Mouse (Mus musculus) stomach, adult 2 months (tissue): ENCODE measurements around the gene Col1a2. TPM values are rescaled to one million over a fixed set of nuclear protein-coding genes. Genes with fewer than 3 reads are reported as not detected.

Source experiments
- polyA plus RNA-seq: library from polyadenylated mRNA; depleted of rRNA; stranded (reverse); fragments of >200 nt; gene quantifications from 2 replicates; pipeline ENCODE4 v1.2.3, GENCODE M21; 2012; rRNA removed

Col1a2 gene
- 50.4 and 120 TPM in 2 replicates for polyA plus RNA-seq

GRCm38 (mm10) chr6:4504603-4505131 is at the start of gene Col1a2:
Gene Col1a2, plus strand, starts transcription at chr6:4504814.

Other genes with a start within 250 kb of the Col1a2 start
- 2.7 and 6.1 TPM in 2 replicates for gene Casd1, start 96.0 kb downstream of the Col1a2 start, polyA plus RNA-seq
- 3.0 and 4.4 TPM in 2 replicates for gene Sgce, start 242.4 kb downstream of the Col1a2 start, polyA plus RNA-seq
- 0.40 and 0.49 TPM in 2 replicates for gene Peg10, start 242.5 kb downstream of the Col1a2 start, polyA plus RNA-seq